Mouse (Mus musculus): ENCODE data around the gene Dnpep.

- TF ChIP-seq CTCF (IDR thresholded peaks at IDR 0.05; ENCODE audit: low read depth) = no peak
- TF ChIP-seq EP300 (IDR thresholded peaks at IDR 0.05; ENCODE audit: low read depth) = no peak
Observed at GRCm38 (mm10) chr1:75344291-75345035, 26.7 kb upstream of the Dnpep start.

Data from liver, embryonic 14.5 days (tissue).